Mouse (Mus musculus): ENCODE measurements at regions not wholly inside any gene's neighbourhood (a gene's known extent, or its start where the extent isn't known, plus 50 kb on each side); places are given as distances from the start of the nearest gene placed in this dataset.

DNA sequence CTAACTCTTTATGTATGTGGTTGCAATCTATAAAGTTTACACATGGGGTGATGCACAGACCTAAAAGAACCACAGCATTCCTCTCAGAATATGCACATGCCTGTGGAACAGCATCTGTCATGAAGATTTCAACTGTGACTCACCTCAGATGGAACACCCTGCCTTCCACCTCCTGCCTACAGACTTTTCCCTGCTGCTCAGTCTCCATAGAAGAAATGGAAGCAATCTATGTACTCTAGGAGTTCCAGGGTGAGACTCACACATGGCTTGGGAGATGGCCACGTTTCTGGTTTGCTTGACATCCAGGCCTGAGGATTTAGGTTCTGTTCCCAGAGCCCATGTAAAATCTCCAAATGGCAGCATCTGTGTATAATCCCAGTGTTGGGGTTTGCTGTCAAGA is 579.7 kb downstream of the Plekhb2 start:
- DNase-seq (ENCODE audit: low spot score): no peak

DNA sequence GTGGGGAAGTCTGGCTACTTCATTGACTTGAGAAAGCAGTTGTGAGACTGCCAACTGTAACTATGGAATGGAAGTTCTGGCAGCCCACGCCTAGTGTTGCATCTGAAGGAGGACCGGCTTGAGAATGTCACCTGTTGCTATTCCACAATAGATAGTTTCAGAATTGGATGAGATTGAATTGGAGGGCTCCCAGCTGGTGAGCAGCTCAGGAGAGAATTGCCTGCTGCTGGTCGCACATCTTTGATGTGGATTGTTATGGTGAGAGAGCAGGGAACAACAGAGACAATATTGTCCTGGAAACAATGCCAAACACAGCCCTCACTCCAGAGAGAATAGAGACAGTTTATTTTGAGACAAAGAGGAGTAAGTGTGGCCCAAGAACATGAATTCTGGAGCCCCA is 585.9 kb downstream of the Plekhb2 start:
- DNase-seq (ENCODE audit: low spot score): no peak

DNA sequence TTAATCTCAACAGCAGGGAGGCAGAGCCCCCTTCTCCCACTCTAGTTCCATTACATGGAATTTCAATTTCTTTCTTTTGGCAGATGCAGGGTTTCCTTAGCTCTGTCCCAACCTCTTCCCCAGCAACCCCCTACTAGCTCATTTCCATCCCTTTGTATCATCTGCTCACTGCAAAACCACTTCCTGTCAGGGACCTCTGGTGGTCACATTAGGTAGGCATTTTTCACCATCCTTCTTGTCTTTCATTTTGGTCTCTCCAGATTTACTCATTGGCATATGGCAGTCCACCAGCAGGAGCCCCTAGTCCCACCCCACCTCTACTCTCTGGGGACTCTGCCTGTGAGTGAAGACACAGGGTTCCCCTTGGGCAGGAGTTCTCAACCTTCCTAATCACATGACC is 597.6 kb downstream of the Plekhb2 start:
- no peak for DNase-seq (ENCODE audit: low spot score)

- no peak for DNase-seq (ENCODE audit: low spot score)
Observed at GRCm38 (mm10) chr1:35452441-35453107, 602.8 kb downstream of the Plekhb2 start.

DNA sequence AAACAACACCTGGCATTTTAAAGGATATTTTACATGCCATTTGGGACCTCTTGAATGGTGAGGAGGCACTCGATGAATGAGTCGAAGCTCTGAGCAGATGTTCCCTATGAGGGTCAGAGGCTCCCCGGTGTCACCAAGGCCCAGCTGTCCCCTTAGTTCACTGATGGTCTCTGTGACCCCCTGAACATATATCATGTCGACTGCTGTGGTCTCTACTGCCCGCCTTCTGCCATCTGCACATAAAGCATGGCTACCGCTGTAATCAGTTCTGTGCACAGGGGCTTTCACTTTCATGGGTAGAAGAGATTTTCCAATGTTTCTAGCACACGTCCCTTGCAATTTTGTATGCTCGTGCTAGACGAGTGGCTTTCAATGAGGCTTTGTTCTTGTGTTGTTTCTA is 607.8 kb downstream of the Plekhb2 start:
- no peak for DNase-seq (ENCODE audit: low spot score)

GRCm38 (mm10) chr1:35465081-35465480 is 603.1 kb upstream of the Hs6st1 start:
- DNase-seq (ENCODE audit: low spot score): no peak

- peak; percentile 4 for DNase-seq (ENCODE audit: low spot score)
Observed at GRCm38 (mm10) chr1:35469185-35469753, 598.9 kb upstream of the Hs6st1 start.

DNA sequence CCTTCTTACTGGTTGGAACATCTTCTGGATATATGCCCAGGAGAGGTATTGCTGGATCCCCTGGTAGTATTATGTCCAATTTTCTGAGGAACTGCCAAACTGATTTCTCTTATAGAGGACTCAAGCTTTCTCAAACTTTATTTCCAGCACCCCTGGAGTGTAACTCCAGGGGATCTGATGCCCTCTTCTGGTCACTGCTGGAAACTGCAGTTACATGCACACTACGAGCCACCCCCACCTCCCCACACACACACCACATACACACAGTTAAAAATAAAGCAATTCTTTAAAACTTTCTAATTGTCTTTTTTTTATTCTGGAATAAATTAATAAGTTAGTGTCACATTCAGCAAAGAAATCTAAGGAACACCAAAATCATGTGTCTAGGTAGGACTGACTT is 589.9 kb upstream of the Hs6st1 start:
- no peak for DNase-seq (ENCODE audit: low spot score)

- no peak for DNase-seq (ENCODE audit: low spot score)
Observed at GRCm38 (mm10) chr1:35495963-35496362, 572.2 kb upstream of the Hs6st1 start.

GRCm38 (mm10) chr1:35522951-35523350 is 545.2 kb upstream of the Hs6st1 start:
- DNase-seq (ENCODE audit: low spot score): no peak

DNA sequence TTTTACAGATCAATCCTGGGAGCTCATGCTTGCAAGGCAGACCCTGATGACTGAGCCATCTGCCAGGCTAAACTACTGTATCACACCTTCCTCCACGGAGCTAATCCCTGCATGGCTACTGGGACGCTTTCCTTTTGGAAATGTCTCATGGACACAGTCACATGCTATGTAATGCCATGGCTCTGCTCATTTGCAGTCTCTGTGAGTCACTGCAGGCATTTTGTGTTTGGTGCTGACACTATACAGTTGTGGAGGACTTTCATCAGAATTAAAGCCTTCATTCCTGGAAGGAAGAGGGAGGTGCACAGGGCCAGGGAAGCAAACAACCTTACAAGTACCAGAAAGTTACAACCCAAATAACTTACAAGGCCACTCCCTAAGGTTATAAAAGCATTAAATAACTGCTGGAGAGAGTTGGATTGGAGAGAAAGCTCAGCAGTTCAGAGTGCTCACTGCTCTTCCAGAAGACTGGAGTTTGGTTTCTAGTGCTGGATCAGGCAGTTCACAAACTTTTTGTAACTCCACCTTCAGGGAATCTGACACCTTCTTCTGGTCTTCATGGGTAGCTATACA is 544.3 kb upstream of the Hs6st1 start:
- no peak for DNase-seq (ENCODE audit: low spot score)

DNA sequence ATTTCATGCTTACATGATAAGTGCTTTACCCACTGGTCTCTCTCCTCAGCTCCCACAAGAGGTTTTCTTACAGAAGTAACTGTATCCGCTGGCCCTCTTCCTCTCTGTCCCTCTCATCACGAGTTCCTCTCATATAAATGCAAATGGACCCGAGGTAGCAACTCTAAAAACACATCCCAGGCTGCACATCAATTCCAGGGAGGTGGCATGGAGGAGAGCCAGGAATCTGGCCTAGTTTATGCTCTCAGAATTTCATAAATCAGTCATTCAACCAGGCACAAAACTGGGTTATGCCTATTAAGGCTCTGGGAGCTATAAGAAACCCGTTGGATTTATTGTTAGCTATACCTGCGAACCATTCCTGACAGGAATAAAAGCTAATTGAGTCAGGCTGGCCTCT is 543.4 kb upstream of the Hs6st1 start:
- no peak for DNase-seq (ENCODE audit: low spot score)

DNA sequence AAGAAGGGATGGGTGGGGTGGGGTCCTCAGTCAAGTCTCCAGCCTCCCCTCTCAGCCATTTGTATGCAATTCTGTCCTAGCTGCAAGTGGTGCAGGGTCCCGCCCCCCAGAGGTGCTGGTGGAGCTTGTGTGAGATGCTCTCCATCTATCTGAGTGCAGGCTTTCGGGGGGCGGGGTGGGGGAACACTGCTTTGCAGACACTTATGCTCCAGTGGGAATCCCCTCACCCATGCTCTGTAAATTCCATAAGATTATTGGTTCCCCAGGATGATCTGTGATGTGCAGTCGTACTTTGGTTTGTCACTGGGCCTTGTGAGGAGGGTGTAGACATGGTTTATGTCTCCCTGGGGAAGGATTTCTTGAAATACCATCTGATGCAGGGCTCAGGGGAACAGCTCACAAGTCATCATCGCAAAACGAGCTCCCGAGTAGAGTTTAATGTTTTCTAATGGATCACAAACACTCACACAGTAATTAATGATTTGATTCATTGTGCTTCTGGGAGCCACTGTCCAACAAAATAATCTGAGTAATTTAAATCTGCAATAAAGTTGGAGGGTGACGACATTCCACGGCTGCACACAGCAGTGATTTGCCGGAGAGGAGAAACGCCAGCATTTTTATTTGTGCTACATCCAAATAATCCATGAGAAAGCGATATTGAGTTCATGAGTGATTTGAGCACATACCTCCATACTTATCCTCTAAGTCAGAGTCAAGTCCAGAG is 540.3 kb upstream of the Hs6st1 start:
- DNase-seq (ENCODE audit: low spot score): no peak

DNA sequence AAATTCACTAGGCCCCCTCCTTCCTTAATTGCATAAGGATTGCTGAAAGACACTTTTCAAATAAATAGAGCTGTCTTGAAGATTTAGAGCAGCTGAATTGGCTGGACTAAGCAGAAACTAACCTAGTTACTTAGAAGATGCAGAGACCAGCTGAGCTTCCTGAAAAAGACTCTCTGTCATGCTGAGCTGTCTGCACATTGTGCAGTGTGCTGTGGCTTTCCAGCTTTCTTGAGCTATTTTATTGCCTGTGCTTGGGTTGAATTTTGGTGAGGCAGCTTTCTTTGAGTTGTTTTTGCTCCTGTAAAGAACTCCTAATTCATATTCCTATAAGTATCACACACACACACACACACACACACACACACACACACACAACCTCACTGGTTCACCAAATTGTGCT is 532.7 kb upstream of the Hs6st1 start:
- no peak for DNase-seq (ENCODE audit: low spot score)

DNA sequence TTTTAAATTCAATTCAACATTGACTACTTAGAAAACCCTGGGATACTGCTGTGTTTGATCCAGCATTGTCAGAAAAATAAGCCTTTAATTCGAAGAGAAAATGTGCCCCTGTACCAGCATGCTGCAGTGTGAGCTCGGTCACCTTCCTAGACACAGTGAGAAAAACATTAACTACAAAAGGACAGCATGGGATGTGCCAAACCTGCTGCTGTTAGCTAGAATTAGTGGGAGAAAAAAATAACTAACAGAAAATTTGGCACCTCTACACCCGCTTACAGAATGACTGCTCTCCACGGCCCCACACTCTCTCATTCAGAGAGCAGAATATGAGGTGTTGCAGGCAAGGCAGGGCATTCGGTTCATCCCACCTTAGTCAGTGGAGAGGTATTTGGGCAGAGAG is 531.9 kb upstream of the Hs6st1 start:
- no peak for DNase-seq (ENCODE audit: low spot score)

DNA sequence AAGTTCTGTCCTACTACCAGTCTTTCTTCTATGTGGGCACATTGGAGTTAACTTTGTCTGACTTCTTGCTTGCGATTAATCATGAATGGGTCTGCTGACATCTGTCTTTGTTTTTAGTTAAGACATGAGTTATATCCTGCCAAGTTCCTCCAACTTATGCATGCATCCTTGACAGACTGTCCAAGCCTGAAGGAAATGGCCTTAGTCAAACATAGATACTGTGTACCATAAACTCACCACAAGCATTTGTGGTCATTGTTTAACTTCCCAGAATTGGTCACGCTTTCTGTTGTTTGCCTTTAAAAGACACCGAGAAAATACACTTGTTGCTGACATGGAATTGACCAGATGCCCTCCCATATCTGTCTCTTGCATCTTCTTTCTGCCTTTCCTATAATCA is 519.4 kb upstream of the Hs6st1 start:
- no peak for DNase-seq (ENCODE audit: low spot score)

GRCm38 (mm10) chr1:35551503-35551902 is 516.7 kb upstream of the Hs6st1 start:
- DNase-seq (ENCODE audit: low spot score): no peak

DNA sequence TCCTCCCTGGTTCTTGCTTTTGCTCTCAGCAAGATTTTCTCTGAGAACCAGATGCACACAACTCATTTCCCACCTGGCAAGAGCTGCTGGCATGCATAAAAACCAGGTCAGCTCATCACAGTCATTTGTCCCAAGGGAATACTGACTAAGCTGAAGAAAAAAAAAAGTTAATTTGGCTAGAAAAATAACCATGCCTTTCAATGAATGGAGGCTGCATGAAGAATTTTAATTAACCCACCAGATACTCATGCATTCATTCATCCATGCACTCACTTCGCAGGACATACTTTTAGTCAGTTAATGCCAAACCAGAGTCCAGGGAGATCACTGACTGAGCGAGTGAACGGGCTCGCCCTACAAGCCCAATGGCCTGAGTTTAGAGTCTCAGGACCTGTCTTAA is 505.4 kb upstream of the Hs6st1 start:
- DNase-seq (ENCODE audit: low spot score): no peak

GRCm38 (mm10) chr1:35575203-35575602 is 493.0 kb upstream of the Hs6st1 start:
- no peak for DNase-seq (ENCODE audit: low spot score)

DNA sequence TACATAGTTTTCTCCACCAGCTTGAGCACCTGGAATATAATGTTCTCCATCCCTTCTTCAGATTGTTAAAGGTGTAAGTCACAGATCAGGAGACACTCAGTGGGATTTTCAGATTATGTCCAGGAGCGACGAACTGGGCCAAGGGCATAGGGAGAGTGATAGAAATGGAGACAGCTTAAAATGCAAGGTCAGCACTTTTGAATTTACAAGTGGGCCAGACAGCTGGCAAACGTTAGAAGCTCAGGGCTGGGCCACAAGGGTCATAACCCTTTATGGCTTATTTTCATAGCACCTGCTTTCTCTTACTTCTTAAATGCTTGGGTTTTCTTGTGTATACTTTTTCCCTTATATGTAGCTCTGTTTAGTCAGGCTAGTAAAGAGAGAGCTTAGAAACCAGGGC is 488.8 kb upstream of the Hs6st1 start:
- no peak for DNase-seq (ENCODE audit: low spot score)

GRCm38 (mm10) chr1:35579992-35580391 is 488.2 kb upstream of the Hs6st1 start:
- no peak for DNase-seq (ENCODE audit: low spot score)

DNA sequence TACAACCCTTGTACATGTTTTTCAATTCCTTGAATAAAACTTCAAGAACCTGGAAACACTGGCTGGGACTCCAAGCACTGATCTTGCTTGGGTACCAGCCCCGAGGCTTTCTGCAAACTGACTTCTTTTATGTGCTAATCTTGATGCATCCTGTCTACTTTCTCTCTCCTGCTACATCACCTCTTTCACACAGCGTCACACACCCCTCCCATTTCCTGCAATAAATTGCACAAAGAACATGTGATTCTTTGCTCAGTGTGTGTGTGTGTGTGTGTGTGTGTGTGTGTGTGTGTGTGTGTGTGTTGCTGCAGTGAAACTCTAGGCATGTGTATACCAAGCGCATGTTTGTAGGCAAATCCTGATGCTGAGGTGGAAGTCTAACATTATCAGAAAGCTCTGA is 487.7 kb upstream of the Hs6st1 start:
- peak; percentile 2 for DNase-seq (ENCODE audit: low spot score)

- no peak for DNase-seq (ENCODE audit: low spot score)
Observed at GRCm38 (mm10) chr1:35587900-35588299, 480.3 kb upstream of the Hs6st1 start.

All from lung, postnatal 25 days (tissue).